ENCODE assay signal across 12 mouse cellular contexts in genomic region chr8:122299581-122300254, GRCm38 (mm10). TPM values are rescaled to one million over a fixed set of nuclear protein-coding genes. Genes with fewer than 3 reads are reported as not detected.
A peak's percentile ranks its signal among the peaks of the same experiment; 100 is the strongest.
DNase-seq lines count a peak whose midpoint lies in the region; ATAC-seq and TF ChIP-seq lines count a peak whose summit lies in the region.
"Had no signal": no experiment of that assay in that cellular context is flagged by ENCODE, and none has a peak within 500 bp of the region (broad histone marks: within the 10 kb centered on the region; RNA-seq: fewer than 3 reads in every experiment).

No protein-coding gene starts in this region.

- no peak for TF ChIP-seq CTCF in midbrain, postnatal 0 days (IDR thresholded peaks at IDR 0.05)
- TF ChIP-seq CTCF in left cerebral cortex, adult 2 months (IDR thresholded peaks at IDR 0.05): no peak

- no peak overlapping the region for H3K4me2 ChIP-seq in midbrain, postnatal 0 days (ENCODE audit: low read depth, low read length, poor library complexity, severe bottlenecking)
- peak overlapping the region; percentile 57 for H3K4me2 ChIP-seq in heart, embryonic 12.5 days
- H3K4me2 ChIP-seq in intestine, embryonic 16.5 days (ENCODE audit: low read depth, low read length): no peak overlapping the region
- no peak overlapping the region for H3K4me2 ChIP-seq in midbrain, embryonic 15.5 days
- H3K4me2 ChIP-seq: hindbrain, embryonic 12.5 days had no signal

- intact Hi-C loops in left cerebral cortex, adult 2 months (cut with DNase I): no loop called here

- 0 out of 2 replicates have a peak overlapping the region, but pooled peaks have one; percentile 1 for H3K27ac ChIP-seq in midbrain, embryonic 10.5 days (replicated peaks)
- H3K27ac ChIP-seq in midbrain, postnatal 0 days (ENCODE audit: low read depth, low read length): no peak overlapping the region
- peak overlapping the region; percentile 96 for H3K27ac ChIP-seq in heart, embryonic 12.5 days (ENCODE audit: poor library complexity, severe bottlenecking)
- H3K27ac ChIP-seq in intestine, embryonic 16.5 days (ENCODE audit: low read length): peak overlapping the region; percentile 17; the same call in 1 of the 2 replicates
- 0 out of 2 replicates have a peak overlapping the region, but pooled peaks have one; percentile 9 for H3K27ac ChIP-seq in midbrain, embryonic 15.5 days
- no peak overlapping the region for H3K27ac ChIP-seq in left cerebral cortex, adult 2 months
- H3K27ac ChIP-seq: kidney, postnatal 0 days had no signal

- peaks cover 64% of the 10 kb centered on the region for H3K4me1 ChIP-seq in midbrain, embryonic 10.5 days
- H3K4me1 ChIP-seq in midbrain, postnatal 0 days (ENCODE audit: insufficient read depth, low read length): no peaks in the 10 kb centered on the region
- peaks cover 100% of the 10 kb centered on the region for H3K4me1 ChIP-seq in heart, embryonic 12.5 days (replicated peaks)
- H3K4me1 ChIP-seq in intestine, embryonic 16.5 days (ENCODE audit: control insufficient read depth, insufficient read depth, low read length): peaks cover 74% of the 10 kb centered on the region
- peaks cover 40% of the 10 kb centered on the region for H3K4me1 ChIP-seq in midbrain, embryonic 15.5 days

- no peak for ATAC-seq in midbrain, postnatal 0 days (ENCODE audit: low FRiP score)
- peak; percentile 24; the same call in 1 of the 2 replicates for ATAC-seq in heart, embryonic 12.5 days (ENCODE audit: insufficient number of reproducible peaks, low FRiP score)
- no peak for ATAC-seq in intestine, embryonic 16.5 days
- no peak for ATAC-seq in midbrain, embryonic 15.5 days (replicated peaks)

- WGBS in midbrain, embryonic 10.5 days: 70% methylated on average over 16 of the region's 16 CpGs
- WGBS in midbrain, postnatal 0 days: 70% methylated on average over 16 of the region's 16 CpGs
- WGBS in heart, embryonic 12.5 days: 23% methylated on average over 16 of the region's 16 CpGs
- 65% methylated on average over 16 of the region's 16 CpGs for WGBS in intestine, embryonic 16.5 days
- 67% methylated on average over 16 of the region's 16 CpGs for WGBS in midbrain, embryonic 15.5 days

- no peaks in the 10 kb centered on the region for H3K9me3 ChIP-seq in midbrain, embryonic 10.5 days (replicated peaks)
- H3K9me3 ChIP-seq in midbrain, postnatal 0 days (ENCODE audit: low read length): no peaks in the 10 kb centered on the region
- H3K9me3 ChIP-seq in heart, embryonic 12.5 days (replicated peaks): no peaks in the 10 kb centered on the region
- no peaks in the 10 kb centered on the region for H3K9me3 ChIP-seq in intestine, embryonic 16.5 days (ENCODE audit: control insufficient read depth, low read length)
- no peaks in the 10 kb centered on the region for H3K9me3 ChIP-seq in midbrain, embryonic 15.5 days
- H3K9me3 ChIP-seq: hindbrain, embryonic 12.5 days had no signal

- no peak overlapping the region for H3K9ac ChIP-seq in midbrain, postnatal 0 days (replicated peaks; ENCODE audit: low read length, poor library complexity, severe bottlenecking)
- peak overlapping the region; percentile 48 for H3K9ac ChIP-seq in heart, embryonic 12.5 days
- H3K9ac ChIP-seq in intestine, embryonic 16.5 days (ENCODE audit: low read depth, low read length): no peak overlapping the region
- no peak overlapping the region for H3K9ac ChIP-seq in midbrain, embryonic 15.5 days

- DNase-seq in midbrain, embryonic 10.5 days (ENCODE audit: low spot score): no peak
- no peak for DNase-seq in midbrain, postnatal 0 days (ENCODE audit: low spot score)
- DNase-seq in adipocyte (ENCODE audit: low spot score): no peak
- no peak for DNase-seq in gastrocnemius, postnatal 4 days (ENCODE audit: low spot score in 2 of 2)
- no peak for DNase-seq in left cerebral cortex, adult 2 months (ENCODE audit: extremely low spot score in 1 of 2, low spot score in 2 of 2)
- DNase-seq: cerebellum, postnatal 36 days; lung, postnatal 10 days had no signal

- H3K27me3 ChIP-seq in midbrain, embryonic 10.5 days (ENCODE audit: low read depth, poor library complexity, severe bottlenecking): 0 out of 2 replicates have a peak, but pooled peaks cover 12% of the 10 kb centered on the region
- no peaks in the 10 kb centered on the region for H3K27me3 ChIP-seq in midbrain, postnatal 0 days (ENCODE audit: insufficient read depth, low read length)
- no peaks in the 10 kb centered on the region for H3K27me3 ChIP-seq in heart, embryonic 12.5 days (replicated peaks)
- no peaks in the 10 kb centered on the region for H3K27me3 ChIP-seq in intestine, embryonic 16.5 days (replicated peaks; ENCODE audit: control insufficient read depth, insufficient read depth, low read length)
- no peaks in the 10 kb centered on the region for H3K27me3 ChIP-seq in midbrain, embryonic 15.5 days (replicated peaks)
- H3K27me3 ChIP-seq: hindbrain, embryonic 12.5 days had no signal

- H3K36me3 ChIP-seq in midbrain, embryonic 10.5 days: no peaks in the 10 kb centered on the region
- no peaks in the 10 kb centered on the region for H3K36me3 ChIP-seq in midbrain, postnatal 0 days (ENCODE audit: insufficient read depth, low read length)
- peaks cover 8% of the 10 kb centered on the region; the same call in 1 of the 2 replicates for H3K36me3 ChIP-seq in heart, embryonic 12.5 days
- no peaks in the 10 kb centered on the region for H3K36me3 ChIP-seq in intestine, embryonic 16.5 days (ENCODE audit: control insufficient read depth, insufficient read depth, low read length)
- no peaks in the 10 kb centered on the region for H3K36me3 ChIP-seq in midbrain, embryonic 15.5 days (replicated peaks)
- H3K36me3 ChIP-seq: hindbrain, embryonic 12.5 days had no signal

- no peak overlapping the region for H3K4me3 ChIP-seq in midbrain, embryonic 10.5 days
- no peak overlapping the region for H3K4me3 ChIP-seq in midbrain, postnatal 0 days (ENCODE audit: low read depth, low read length)
- H3K4me3 ChIP-seq in heart, embryonic 12.5 days: peak overlapping the region; percentile 16; the same call in 1 of the 2 replicates
- H3K4me3 ChIP-seq in intestine, embryonic 16.5 days (ENCODE audit: low read length): no peak overlapping the region
- H3K4me3 ChIP-seq in midbrain, embryonic 15.5 days: no peak overlapping the region
- no peak overlapping the region for H3K4me3 ChIP-seq in left cerebral cortex, adult 2 months
- H3K4me3 ChIP-seq: hindbrain, embryonic 12.5 days had no signal

RNA-seq across cellular contexts. Expression of gene Zfpm1, which starts 17.8 kb away (rescaled TPM):
- 1.3 and 1.5 TPM in 2 replicates for polyA plus RNA-seq in midbrain, embryonic 10.5 days (2016; fragmentation: Nextera tagmentation; extraction: Ambion mirVana)
- total RNA-seq in midbrain, postnatal 0 days (2014; rRNA removed): 19.6 and 28.6 TPM in 2 replicates
- 1.2 TPM in 2 replicates for polyA plus RNA-seq in midbrain, postnatal 0 days (2015; fragmentation: Nextera tagmentation; extraction: Ambion mirVana)
- polyA plus RNA-seq in heart, embryonic 12.5 days (2016; fragmentation: Nextera tagmentation; extraction: Ambion mirVana): 8.0 and 9.2 TPM in 2 replicates
- 2.6 and 2.7 TPM in 2 replicates for polyA plus RNA-seq in intestine, embryonic 16.5 days (2015; fragmentation: Nextera tagmentation; extraction: Ambion mirVana)
- polyA plus RNA-seq in midbrain, embryonic 15.5 days (2015; fragmentation: Nextera tagmentation; extraction: Ambion mirVana): 1.5 and 1.8 TPM in 2 replicates
- total RNA-seq in gastrocnemius, postnatal 4 days (2021): 10 to 100 TPM; 10.6 to 13.6 TPM
- 10 to 100 TPM; 39.5 to 42.1 TPM for total RNA-seq in left cerebral cortex, adult 2 months (2021)

Comparison
In these comparisons a context has a peak if more than half of its experiments do, and no peak if none do; other contexts are left out.
1. H3K27ac ChIP-seq: peak in midbrain, embryonic 10.5 days (single experiment), heart, embryonic 12.5 days (single experiment), intestine, embryonic 16.5 days (single experiment) and midbrain, embryonic 15.5 days (single experiment); none in midbrain, postnatal 0 days (single experiment) and left cerebral cortex, adult 2 months (single experiment).